Mouse (Mus musculus) thymus, adult 2 months (tissue): ENCODE measurements around the gene Ikzf3.

Source experiments
- CTCF ChIP-seq: fragments of 200-500 bp; IDR thresholded peaks from 2 replicates; pipeline ENCODE4 v1.5.1; 2012; ENCODE audit warnings: mild to moderate bottlenecking, control low read depth, low read length, moderate library complexity, borderline replicate concordance; ENCODE audit not compliant: control insufficient read depth, poor library complexity, insufficient read depth; ENCODE audit errors: extremely low read depth
- POLR2A ChIP-seq: fragments of 200-500 bp; IDR thresholded peaks from 2 replicates; pipeline ENCODE4 v1.6.1; 2012; ENCODE audit warnings: mild to moderate bottlenecking, low read length, control low read depth, moderate library complexity; ENCODE audit not compliant: control insufficient read depth, poor library complexity, insufficient read depth; ENCODE audit errors: extremely low read depth

- no peak for TF ChIP-seq CTCF
- TF ChIP-seq POLR2A, result no peak
Measured at GRCm38 (mm10) chr11:98595473-98595872, 49.6 kb upstream of the Ikzf3 start.
